Mouse (Mus musculus) midbrain, embryonic 15.5 days (tissue): ENCODE measurements around the gene Nav3. TPM values are rescaled to one million over a fixed set of nuclear protein-coding genes. Genes with fewer than 3 reads are reported as not detected.
"Not testable (repeated sequence)": the region's sequence is repeated elsewhere in the genome, so short reads cannot be mapped to it uniquely, and the experiment has no call there.

Experiments used
- ATAC-seq: fragments of 200-750 bp; cut with Nextera tagmentation; replicated peaks from 2 replicates; pipeline ENCODE4 v1.8.0; 2017; ENCODE audit warnings: moderate TSS enrichment
- H3K27ac ChIP-seq: fragments of 300-500 bp; sonication (generic); 2 replicates; pipeline ENCODE4 v1.5.1; 2015; ENCODE audit warnings: mild to moderate bottlenecking, inconsistent platforms
- H3K27me3 ChIP-seq: fragments of 300-500 bp; sonication (generic); replicated peaks from 2 replicates; pipeline ENCODE4 v1.6.1; 2015; ENCODE audit warnings: inconsistent platforms
- H3K36me3 ChIP-seq: fragments of 300-500 bp; sonication (generic); replicated peaks from 2 replicates; pipeline ENCODE4 v1.6.1; 2015; ENCODE audit warnings: inconsistent platforms
- H3K4me1 ChIP-seq: fragments of 300-500 bp; sonication (generic); 2 replicates; pipeline ENCODE4 v1.6.1; 2015; ENCODE audit warnings: inconsistent platforms
- H3K4me2 ChIP-seq: fragments of 300-500 bp; sonication (generic); 2 replicates; pipeline ENCODE4 v1.6.1; 2015; ENCODE audit warnings: inconsistent platforms, mild to moderate bottlenecking, moderate library complexity
- H3K4me3 ChIP-seq: fragments of 300-500 bp; sonication (generic); 2 replicates; pipeline ENCODE4 v1.5.1; 2015; ENCODE audit warnings: mild to moderate bottlenecking, inconsistent platforms
- H3K9ac ChIP-seq: fragments of 300-500 bp; sonication (generic); 2 replicates; pipeline ENCODE4 v1.6.1; 2015; ENCODE audit warnings: mild to moderate bottlenecking, inconsistent platforms
- H3K9me3 ChIP-seq: fragments of 300-500 bp; sonication (generic); 2 replicates; pipeline ENCODE4 v1.6.1; 2016; ENCODE audit warnings: inconsistent platforms
- WGBS: fragments of 180-500 bp; shearing (Covaris S2); methylation state at CpG from one replicate; pipeline ENCODE4 v1.1.7; 2015; ENCODE audit warnings: mixed read lengths; 5-methylcytosine and 5-hydroxymethylcytosine counted together
- polyA plus RNA-seq: library from polyadenylated mRNA; unstranded; fragments of >200 nt; fragmentation: Nextera tagmentation; extraction: Ambion mirVana; gene quantifications from 2 replicates; pipeline ENCODE4 v1.2.1, GENCODE M21; 2015

Gene Nav3
- polyA plus RNA-seq, 1 experiment from 2014 or later = 27.0 TPM

DNA sequence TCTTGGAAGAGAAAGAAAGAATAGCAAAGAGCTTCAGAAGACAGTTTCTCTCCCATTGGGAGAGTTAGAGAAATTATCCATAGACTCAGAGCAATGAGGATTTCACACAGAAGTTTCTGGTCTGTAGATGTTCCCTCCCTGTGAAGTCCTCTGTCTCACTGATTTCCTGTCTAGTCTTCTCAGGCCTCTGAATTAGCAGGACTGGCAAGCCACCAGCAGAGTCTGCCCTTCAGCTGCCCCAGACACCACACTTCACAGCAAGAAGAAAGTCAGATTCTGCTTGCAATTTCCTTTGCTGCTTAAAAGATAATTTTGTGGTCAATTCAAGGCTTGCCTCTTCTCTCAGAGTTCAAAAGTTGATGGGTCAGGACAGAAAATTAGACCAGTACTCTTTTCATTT, 361.6 kb downstream of the Nav3 start:
- Histone ChIP-seq H3K4me1 (no peaks in the 10 kb centered on the region), H3K4me3 (no peak overlapping the region), H3K9ac (no peak overlapping the region), H3K27ac (no peak overlapping the region), H3K27me3 (no peaks in the 10 kb centered on the region), H3K4me2 (no peak overlapping the region), H3K9me3 (no peaks in the 10 kb centered on the region), H3K36me3 (no peaks in the 10 kb centered on the region)
- no peak for ATAC-seq

DNA sequence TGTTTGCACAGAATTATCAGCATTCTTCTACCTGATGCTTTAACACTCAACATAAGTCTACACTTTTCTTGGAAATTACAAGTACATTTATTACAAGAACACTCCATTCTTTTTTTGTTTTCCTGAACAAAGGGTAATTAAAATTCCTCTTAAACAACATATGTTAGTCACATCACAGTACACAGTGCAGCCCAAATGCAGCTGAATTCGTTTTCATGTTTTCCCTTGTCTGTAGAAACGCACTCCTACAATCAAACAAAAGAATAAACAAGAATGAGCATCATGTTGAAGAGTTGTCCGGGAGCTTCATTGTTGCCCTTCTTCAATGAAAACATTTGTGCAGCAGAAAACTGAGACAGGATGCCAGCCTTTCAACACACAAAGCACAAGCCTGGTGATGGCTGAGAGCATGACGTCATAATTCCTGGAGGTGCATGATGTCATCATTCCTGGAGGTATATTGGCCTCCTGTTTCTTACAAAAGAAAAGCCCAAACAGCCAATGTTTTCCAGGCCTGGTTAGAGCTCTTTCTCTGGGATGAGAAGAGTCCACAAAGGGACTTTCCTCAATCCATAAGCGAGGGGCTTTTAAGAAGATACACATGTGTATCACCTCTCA, 367.5 kb downstream of the Nav3 start:
- Histone ChIP-seq H3K27me3 (no peaks in the 10 kb centered on the region), H3K4me2 (no peak overlapping the region), H3K27ac (no peak overlapping the region), H3K4me1 (no peaks in the 10 kb centered on the region), H3K9ac (no peak overlapping the region), H3K9me3 (no peaks in the 10 kb centered on the region), H3K4me3 (no peak overlapping the region), H3K36me3 (no peaks in the 10 kb centered on the region)
- 63% methylated on average over 5 of the region's 5 CpGs for WGBS
- ATAC-seq = no peak

DNA sequence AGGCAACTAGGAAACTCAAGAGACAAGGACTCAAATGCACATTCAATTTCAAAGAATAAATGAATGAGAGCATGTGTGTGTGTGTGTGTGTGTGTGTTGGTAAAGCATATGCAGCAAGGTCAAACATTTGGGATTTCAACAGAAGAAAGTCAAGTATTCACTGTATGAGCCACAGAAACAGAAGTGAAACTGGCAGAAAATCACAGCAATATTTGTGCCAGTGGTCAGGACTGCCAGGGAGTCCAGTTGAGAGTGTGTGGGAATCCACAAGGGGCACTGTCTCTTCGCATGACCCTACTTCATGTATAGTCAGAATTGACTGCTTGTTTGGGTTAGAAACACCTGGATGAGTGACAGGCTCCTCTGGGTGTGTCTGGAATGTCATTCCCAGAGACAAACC, 370.1 kb downstream of the Nav3 start:
- Histone ChIP-seq H3K4me1 (no peaks in the 10 kb centered on the region), H3K9ac (no peak overlapping the region), H3K9me3 (no peaks in the 10 kb centered on the region), H3K27ac (no peak overlapping the region), H3K4me3 (no peak overlapping the region), H3K36me3 (no peaks in the 10 kb centered on the region), H3K4me2 (no peak overlapping the region), H3K27me3 (no peaks in the 10 kb centered on the region)
- WGBS = 77% methylated on average over 1 of the region's 1 CpGs
- ATAC-seq = no peak

DNA sequence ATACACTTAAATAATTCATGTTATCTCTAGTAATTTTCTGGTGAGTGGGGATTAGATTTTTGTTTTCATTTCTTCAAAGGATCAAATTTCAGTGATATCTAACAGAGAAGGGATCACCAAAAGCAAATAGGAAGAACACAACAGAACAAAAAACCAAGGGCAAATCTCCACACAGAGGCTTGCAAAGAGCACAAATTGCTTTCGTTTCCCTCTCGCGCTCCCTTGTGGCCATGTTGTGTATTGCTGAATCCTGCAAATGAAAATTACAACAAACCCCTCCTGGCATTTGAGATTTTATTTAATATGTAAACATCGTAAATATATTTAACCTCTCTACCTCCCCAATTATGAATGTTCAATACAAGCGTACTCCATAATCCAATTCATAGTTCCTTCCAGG, 370.8 kb downstream of the Nav3 start:
- 12% methylated on average over 5 of the region's 5 CpGs for WGBS
- no peak overlapping the region for H3K9ac ChIP-seq
- no peak overlapping the region for H3K4me3 ChIP-seq
- ATAC-seq = 0 out of 2 replicates have a peak, but pooled peaks have one; percentile 33
- no peaks in the 10 kb centered on the region for H3K4me1 ChIP-seq
- no peaks in the 10 kb centered on the region for H3K9me3 ChIP-seq
- H3K27ac ChIP-seq = no peak overlapping the region
- no peaks in the 10 kb centered on the region for H3K27me3 ChIP-seq
- no peaks in the 10 kb centered on the region for H3K36me3 ChIP-seq
- H3K4me2 ChIP-seq = no peak overlapping the region

DNA sequence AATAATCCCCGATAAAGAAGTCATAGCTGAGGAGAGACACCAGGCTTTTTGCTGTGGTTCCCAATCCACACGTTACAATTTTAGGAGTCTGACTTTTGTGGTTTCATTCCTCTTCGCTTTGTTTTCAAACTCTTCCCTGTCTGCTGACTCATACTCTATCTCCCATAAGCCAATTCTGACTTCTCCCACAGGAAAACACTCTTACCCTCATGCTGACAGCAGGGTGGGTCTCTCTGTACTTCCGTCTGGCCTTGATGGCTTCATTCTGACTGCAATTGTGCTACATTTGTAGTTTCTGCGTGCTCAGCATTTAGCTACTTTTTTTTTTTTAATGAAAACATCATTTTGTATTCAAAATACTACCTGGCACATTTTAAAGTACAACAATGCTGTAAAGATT, 379.4 kb downstream of the Nav3 start:
- 84% methylated on average over 5 of the region's 5 CpGs for WGBS
- Histone ChIP-seq H3K9me3 (no peaks in the 10 kb centered on the region), H3K36me3 (no peaks in the 10 kb centered on the region), H3K4me1 (no peaks in the 10 kb centered on the region), H3K9ac (no peak overlapping the region), H3K27me3 (no peaks in the 10 kb centered on the region), H3K4me2 (no peak overlapping the region), H3K27ac (no peak overlapping the region), H3K4me3 (no peak overlapping the region)
- ATAC-seq = no peak

DNA sequence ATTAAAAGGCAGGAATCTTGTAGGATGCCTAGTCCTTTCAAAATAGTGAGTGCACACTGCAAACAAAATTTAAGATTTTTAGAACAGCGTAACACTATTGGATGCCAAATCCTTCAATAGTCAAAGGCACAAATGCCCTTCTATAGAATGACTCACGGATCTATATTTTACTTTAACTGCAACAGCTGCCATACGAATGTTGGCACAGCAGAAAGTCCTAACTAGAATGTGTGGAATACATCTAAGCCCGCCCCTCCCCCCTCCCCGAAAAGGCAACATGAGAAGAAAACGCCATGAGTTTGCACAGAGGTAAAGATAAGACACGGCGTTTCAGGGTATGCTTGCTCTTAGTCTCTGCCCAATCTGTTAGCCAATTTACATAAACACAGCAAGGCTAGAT, 383.6 kb downstream of the Nav3 start:
- Histone ChIP-seq H3K27ac (no peak overlapping the region), H3K9ac (no peak overlapping the region), H3K4me1 (no peaks in the 10 kb centered on the region), H3K4me2 (no peak overlapping the region), H3K9me3 (no peaks in the 10 kb centered on the region), H3K27me3 (no peaks in the 10 kb centered on the region), H3K36me3 (no peaks in the 10 kb centered on the region), H3K4me3 (no peak overlapping the region)
- 89% methylated on average over 8 of the region's 8 CpGs for WGBS
- no peak for ATAC-seq

DNA sequence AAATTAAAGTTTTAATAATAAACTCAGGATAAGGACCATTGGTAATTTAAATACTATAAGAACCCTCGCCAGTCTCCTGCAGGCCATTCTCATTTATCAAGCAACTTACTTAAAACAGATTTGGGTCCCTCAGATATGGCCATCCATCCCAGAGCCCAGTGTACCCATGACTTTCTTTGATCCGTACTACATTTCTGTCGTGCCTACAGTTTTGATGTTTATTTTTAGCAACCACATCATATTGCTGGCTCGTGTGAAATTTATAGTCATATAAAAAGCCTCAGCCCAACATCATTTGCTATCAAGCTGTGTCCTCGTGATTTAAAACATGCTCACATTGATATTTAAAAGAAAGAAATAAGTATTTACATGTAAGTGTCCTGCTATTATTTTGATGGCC, 394.8 kb downstream of the Nav3 start:
- H3K4me1 ChIP-seq = no peaks in the 10 kb centered on the region
- no peak overlapping the region for H3K4me2 ChIP-seq
- H3K4me3 ChIP-seq = no peak overlapping the region
- ATAC-seq = no peak
- no peak overlapping the region for H3K27ac ChIP-seq
- 74% methylated on average over 5 of the region's 5 CpGs for WGBS
- H3K27me3 ChIP-seq = no peaks in the 10 kb centered on the region
- H3K9me3 ChIP-seq = no peaks in the 10 kb centered on the region
- no peak overlapping the region for H3K9ac ChIP-seq
- no peaks in the 10 kb centered on the region for H3K36me3 ChIP-seq

DNA sequence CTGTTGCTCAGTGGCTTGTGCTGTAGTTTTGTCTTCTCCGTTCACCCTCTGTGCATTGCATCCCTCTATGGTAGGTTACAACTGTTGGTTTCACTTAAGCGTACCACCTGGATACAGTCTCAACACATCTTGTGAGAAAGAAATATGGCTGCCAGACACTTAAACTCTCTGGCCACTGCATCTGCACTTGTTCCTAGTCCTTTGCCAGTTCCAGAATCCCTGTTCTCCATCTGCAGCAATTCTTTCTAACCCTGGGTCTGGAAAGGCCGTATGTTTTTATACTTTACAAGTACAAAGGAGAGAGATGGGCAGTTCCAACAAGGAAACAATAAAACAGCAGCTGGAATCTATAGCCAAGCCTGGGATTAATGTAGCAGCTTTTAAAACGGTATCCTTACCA, 418.5 kb downstream of the Nav3 start:
- Histone ChIP-seq H3K27ac (no peak overlapping the region), H3K4me3 (no peak overlapping the region), H3K4me1 (no peaks in the 10 kb centered on the region), H3K9me3 (no peaks in the 10 kb centered on the region), H3K27me3 (no peaks in the 10 kb centered on the region), H3K36me3 (no peaks in the 10 kb centered on the region), H3K9ac (no peak overlapping the region), H3K4me2 (no peak overlapping the region)
- ATAC-seq = no peak
- WGBS = 84% methylated on average over 4 of the region's 4 CpGs

DNA sequence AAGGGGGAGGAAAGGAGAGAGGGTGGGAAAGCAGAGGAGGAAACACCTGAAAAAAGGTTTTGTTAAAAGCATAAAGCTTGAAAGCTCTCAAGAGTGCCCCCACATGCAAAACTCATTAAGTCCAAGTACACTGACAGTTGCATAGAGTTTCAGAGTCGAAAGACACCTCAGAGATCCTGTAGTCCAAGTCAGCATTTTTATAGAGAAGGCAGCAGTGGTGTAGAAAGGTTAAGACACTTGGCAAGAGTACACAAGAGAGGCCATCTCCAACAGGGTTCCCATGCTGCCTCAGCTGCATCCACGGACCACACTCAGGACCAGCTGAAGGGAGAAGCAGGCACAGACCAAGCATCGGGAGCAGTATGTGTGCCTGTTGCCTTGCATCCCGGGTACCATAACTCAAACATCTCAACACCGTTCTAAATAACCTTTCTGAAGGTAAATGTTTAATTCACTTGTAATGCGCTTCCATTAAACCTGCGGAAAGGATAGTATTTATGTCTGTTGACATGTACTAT, 421.4 kb downstream of the Nav3 start:
- Histone ChIP-seq H3K4me2 (no peak overlapping the region), H3K4me1 (no peaks in the 10 kb centered on the region), H3K27me3 (no peaks in the 10 kb centered on the region), H3K27ac (no peak overlapping the region), H3K9ac (no peak overlapping the region), H3K4me3 (no peak overlapping the region), H3K36me3 (no peaks in the 10 kb centered on the region), H3K9me3 (no peaks in the 10 kb centered on the region)
- 89% methylated on average over 7 of the region's 7 CpGs for WGBS
- no peak for ATAC-seq

DNA sequence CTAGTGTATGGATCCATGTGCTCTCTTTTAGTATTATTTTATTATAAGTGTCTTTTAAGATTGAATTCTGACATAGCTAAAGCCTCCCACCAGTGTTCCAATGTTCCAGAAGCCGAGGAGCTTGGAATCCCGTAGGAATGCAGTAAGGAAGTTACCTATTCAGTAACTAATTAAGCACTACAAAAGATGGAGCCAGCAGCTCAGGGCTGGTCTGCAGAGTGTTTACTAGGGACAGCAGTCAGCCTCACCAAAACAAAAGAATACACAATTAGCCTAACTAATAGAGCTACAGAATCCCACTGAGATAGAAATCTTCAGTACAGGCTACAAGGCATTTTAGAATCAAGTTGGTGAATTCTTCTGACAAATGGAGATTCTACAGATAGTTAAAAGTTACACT, 431.1 kb downstream of the Nav3 start:
- H3K4me1 ChIP-seq, H3K4me2 ChIP-seq, H3K27ac ChIP-seq, H3K9ac ChIP-seq, H3K9me3 ChIP-seq, H3K4me3 ChIP-seq, H3K36me3 ChIP-seq, H3K27me3 ChIP-seq, ATAC-seq: not testable (repeated sequence)
- WGBS = 40% methylated on average over 2 of the region's 2 CpGs

DNA sequence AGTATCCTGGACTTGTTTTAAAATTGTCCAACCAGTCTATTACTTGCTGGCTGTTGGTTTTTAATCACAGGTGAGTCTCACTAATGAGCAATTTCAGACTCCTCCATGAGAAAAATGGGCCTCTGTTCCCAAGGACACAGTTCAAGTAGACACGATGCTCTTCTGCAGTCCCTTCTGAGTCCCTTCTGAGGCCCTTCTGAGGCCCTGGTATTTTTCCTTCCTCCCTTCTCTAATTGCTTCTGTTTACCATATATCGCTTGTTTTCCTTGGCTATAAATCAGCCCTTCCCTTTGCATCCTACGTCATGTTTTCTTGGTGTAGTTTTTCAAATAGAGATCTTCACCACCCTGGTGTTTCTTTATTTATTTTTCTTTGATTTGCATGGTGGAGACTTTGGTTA, 433.9 kb downstream of the Nav3 start:
- Histone ChIP-seq H3K36me3 (no peaks in the 10 kb centered on the region), H3K4me2 (no peak overlapping the region), H3K4me3 (no peak overlapping the region), H3K4me1 (no peaks in the 10 kb centered on the region), H3K27me3 (no peaks in the 10 kb centered on the region), H3K9ac (no peak overlapping the region), H3K27ac (no peak overlapping the region), H3K9me3 (no peaks in the 10 kb centered on the region)
- no peak for ATAC-seq
- WGBS = 95% methylated on average over 3 of the region's 3 CpGs

DNA sequence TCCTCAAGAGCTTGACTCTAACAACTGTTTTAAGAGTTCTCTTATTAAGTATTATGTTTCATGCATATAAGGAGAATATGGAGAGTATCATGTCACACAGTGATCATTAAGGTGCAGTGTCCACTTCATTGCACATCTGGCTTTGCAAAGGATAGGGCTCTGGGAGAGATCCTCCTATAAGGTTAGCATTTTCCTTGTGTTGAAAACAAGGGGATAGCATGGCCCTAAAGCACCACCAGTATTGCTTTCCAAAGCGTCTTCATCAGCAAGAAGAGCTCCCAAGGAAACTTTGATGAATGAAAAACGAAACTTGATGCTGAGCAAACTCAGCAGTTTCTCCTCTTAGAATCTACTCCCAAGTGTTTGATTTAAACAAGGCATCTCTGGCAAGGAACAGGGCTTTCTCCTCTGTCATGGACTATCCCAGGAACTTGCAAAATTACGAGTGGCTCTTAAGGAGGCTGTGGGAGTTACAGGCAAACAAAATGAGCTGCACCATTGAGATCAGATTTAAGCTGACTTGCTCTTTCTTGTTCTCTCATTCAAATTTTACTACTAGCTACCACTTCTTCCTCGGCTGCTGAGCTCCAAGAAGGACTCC, 436.6 kb downstream of the Nav3 start:
- Histone ChIP-seq H3K27ac (no peak overlapping the region), H3K4me2 (no peak overlapping the region), H3K9me3 (no peaks in the 10 kb centered on the region), H3K9ac (no peak overlapping the region), H3K27me3 (no peaks in the 10 kb centered on the region), H3K36me3 (no peaks in the 10 kb centered on the region), H3K4me1 (no peaks in the 10 kb centered on the region), H3K4me3 (no peak overlapping the region)
- 76% methylated on average over 4 of the region's 4 CpGs for WGBS
- no peak for ATAC-seq

DNA sequence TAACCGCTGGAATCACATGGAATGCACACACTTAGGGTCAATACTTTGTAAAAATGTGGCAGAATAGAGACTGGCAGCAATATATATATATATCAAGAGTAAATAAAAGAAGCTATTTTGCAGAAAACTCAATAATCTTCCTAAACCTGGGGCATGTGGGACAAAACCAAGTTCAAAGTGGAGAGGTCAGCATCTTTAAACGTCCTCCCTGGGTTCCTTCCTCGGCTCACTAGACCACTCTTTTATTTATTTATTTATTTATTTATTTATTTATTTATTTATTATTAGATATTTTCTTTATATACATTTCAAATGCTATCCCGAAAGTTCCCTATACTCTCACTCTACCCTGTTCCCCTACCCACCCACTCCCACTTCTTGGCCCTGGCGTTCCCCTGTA, 454.7 kb downstream of the Nav3 start:
- ATAC-seq, H3K4me1 ChIP-seq, H3K4me2 ChIP-seq, H3K27me3 ChIP-seq, H3K36me3 ChIP-seq, H3K4me3 ChIP-seq, H3K27ac ChIP-seq, H3K9ac ChIP-seq, H3K9me3 ChIP-seq: not testable (repeated sequence)
- WGBS = 78% methylated on average over 5 of the region's 5 CpGs
